Mouse (Mus musculus) myocyte (in vitro differentiated cells): ENCODE results near the gene Ppp1r1a. TPM values are rescaled to one million over a fixed set of nuclear protein-coding genes. Genes with fewer than 3 reads are reported as not detected.

Experiments used
- H3K27me3 ChIP-seq: one replicate; pipeline ENCODE4 v1.6.1; 2011; ENCODE audit not compliant: control insufficient read depth, insufficient read depth, insufficient read length
- H3K36me3 ChIP-seq: one replicate; pipeline ENCODE4 v1.6.1; 2011; ENCODE audit not compliant: control insufficient read depth, insufficient read depth
- H3K4me2 ChIP-seq: one replicate; pipeline ENCODE4 v1.6.1; 2011; ENCODE audit warnings: low read depth, control low read depth
- H3K4me3 ChIP-seq: one replicate; pipeline ENCODE4 v1.5.1; 2011; ENCODE audit warnings: mild to moderate bottlenecking, control low read depth, moderate library complexity
- H3K79me2 ChIP-seq: one replicate; pipeline ENCODE4 v1.6.1; 2011; ENCODE audit not compliant: control insufficient read depth, insufficient read depth
- H3ac ChIP-seq: one replicate; pipeline ENCODE4 v1.6.1; 2011; ENCODE audit not compliant: control insufficient read depth, insufficient read length
- CEBPB ChIP-seq: IDR thresholded peaks from 2 replicates; pipeline ENCODE4 v1.6.1; 2011; ENCODE audit warnings: mild to moderate bottlenecking, moderate library complexity; ENCODE audit not compliant: poor library complexity, insufficient read depth, severe bottlenecking
- E2F4 ChIP-seq: IDR thresholded peaks from one replicate; pipeline ENCODE4 v1.6.1; 2011; ENCODE audit warnings: mild to moderate bottlenecking, control low read depth, moderate library complexity; ENCODE audit not compliant: insufficient read depth
- MAX ChIP-seq: IDR thresholded peaks from one replicate; pipeline ENCODE4 v1.6.1; 2011; ENCODE audit warnings: low read depth, mild to moderate bottlenecking, control low read depth
- MYOD1 ChIP-seq, 3 experiments: IDR thresholded peaks; one replicate each; pipeline ENCODE4 v1.6.1; 2011; ENCODE audit warnings: control low read depth in 2 of 3, low read depth in 2 of 3, mild to moderate bottlenecking in 2 of 3, moderate library complexity in 1 of 3; ENCODE audit not compliant: insufficient read length in 2 of 3, control insufficient read depth in 1 of 3
- MYOG ChIP-seq, 3 experiments: IDR thresholded peaks; one replicate each; pipeline ENCODE4 v1.6.1; 2011; ENCODE audit warnings: control low read depth in 2 of 3, low read depth in 2 of 3, mild to moderate bottlenecking in 2 of 3; ENCODE audit not compliant: insufficient read length in 2 of 3, control insufficient read depth in 1 of 3, insufficient read depth in 1 of 3
- POLR2A ChIP-seq: IDR thresholded peaks from one replicate; pipeline ENCODE4 v1.6.1; 2011; ENCODE audit warnings: low read depth, mild to moderate bottlenecking, control low read depth, moderate library complexity; ENCODE audit not compliant: insufficient read length
- POLR2AphosphoS2 ChIP-seq: IDR thresholded peaks from one replicate; pipeline ENCODE4 v1.6.1; 2011; ENCODE audit warnings: low read depth, control low read depth; ENCODE audit not compliant: insufficient read length
- REST ChIP-seq: IDR thresholded peaks from one replicate; pipeline ENCODE4 v1.6.1; 2011; ENCODE audit warnings: mild to moderate bottlenecking, control low read depth, moderate library complexity; ENCODE audit not compliant: insufficient read depth, insufficient read length
- SRF ChIP-seq: IDR thresholded peaks from one replicate; pipeline ENCODE4 v1.6.1; 2011; ENCODE audit warnings: low read depth; ENCODE audit not compliant: control insufficient read depth, insufficient read length
- TCF12 ChIP-seq: IDR thresholded peaks from one replicate; pipeline ENCODE4 v1.6.1; 2011; ENCODE audit warnings: mild to moderate bottlenecking, control low read depth; ENCODE audit not compliant: poor library complexity, insufficient read depth, severe bottlenecking
- TCF3 ChIP-seq: IDR thresholded peaks from one replicate; pipeline ENCODE4 v1.6.1; 2011; ENCODE audit warnings: low read depth, control low read depth; ENCODE audit not compliant: insufficient read length
- USF1 ChIP-seq: IDR thresholded peaks from one replicate; pipeline ENCODE4 v1.6.1; 2011; ENCODE audit warnings: low read depth, mild to moderate bottlenecking, control low read depth, moderate library complexity
- polyA plus RNA-seq: library from polyadenylated mRNA; unstranded; fragments of >200 nt; fragmentation: generic; extraction: Trizol; gene quantifications from one replicate; pipeline ENCODE4 v1.2.1, GENCODE M21; 2012; ENCODE audit warnings: missing spikeins

Ppp1r1a gene
- polyA plus RNA-seq, 1 experiment: not detected

- no peak overlapping the region for H3ac ChIP-seq
- H3K4me3 ChIP-seq: no peak overlapping the region
- H3K4me2 ChIP-seq: peak overlapping the region; percentile 4
- H3K79me2 ChIP-seq: no peaks in the 10 kb centered on the region
- no peaks in the 10 kb centered on the region for H3K36me3 ChIP-seq
- TF ChIP-seq REST: no peak
- no peak for TF ChIP-seq TCF3
- H3K27me3 ChIP-seq: peaks cover 75% of the 10 kb centered on the region
Measured at GRCm38 (mm10) chr15:103537011-103537821, 587 bp downstream of the Ppp1r1a start.

GRCm38 (mm10) chr15:103536456-103536855 is 1.3 kb downstream of the Ppp1r1a start:
- Histone ChIP-seq H3K79me2 (no peaks in the 10 kb centered on the region), H3K4me2 (no peak overlapping the region), H3ac (no peak overlapping the region), H3K27me3 (peaks cover 79% of the 10 kb centered on the region), H3K4me3 (no peak overlapping the region), H3K36me3 (no peaks in the 10 kb centered on the region)
- TF ChIP-seq REST (no peak), USF1 (no peak), MAX (no peak), E2F4 (no peak), TCF3 (no peak), POLR2A (no peak), CEBPB (no peak), TCF12 (no peak), MYOD1 (IDR thresholded peaks at IDR 0.05; ENCODE audit: control insufficient read depth in 1 of 3, insufficient read length in 2 of 3, low read depth in 2 of 3) (no peak), SRF (no peak), MYOG (IDR thresholded peaks at IDR 0.05; ENCODE audit: control insufficient read depth in 1 of 3, insufficient read depth in 1 of 3, insufficient read length in 2 of 3, low read depth in 2 of 3) (no peak), POLR2AphosphoS2 (no peak)

GRCm38 (mm10) chr15:103535786-103536185 is 2.0 kb downstream of the Ppp1r1a start:
- Histone ChIP-seq H3K4me3 (no peak overlapping the region), H3ac (no peak overlapping the region), H3K27me3 (peaks cover 77% of the 10 kb centered on the region), H3K4me2 (no peak overlapping the region), H3K79me2 (no peaks in the 10 kb centered on the region), H3K36me3 (no peaks in the 10 kb centered on the region)
- TF ChIP-seq E2F4: no peak
- no peak for TF ChIP-seq SRF
- TF ChIP-seq TCF12: no peak
- no peak for TF ChIP-seq USF1
- TF ChIP-seq MYOG (IDR thresholded peaks at IDR 0.05; ENCODE audit: control insufficient read depth in 1 of 3, insufficient read depth in 1 of 3, insufficient read length in 2 of 3, low read depth in 2 of 3): no peak
- TF ChIP-seq POLR2A: no peak
- no peak for TF ChIP-seq MYOD1 (IDR thresholded peaks at IDR 0.05; ENCODE audit: control insufficient read depth in 1 of 3, insufficient read length in 2 of 3, low read depth in 2 of 3)
- TF ChIP-seq REST: no peak

- H3K27me3 ChIP-seq: peaks cover 70% of the 10 kb centered on the region
- no peak overlapping the region for H3ac ChIP-seq
- no peak overlapping the region for H3K4me2 ChIP-seq
- no peaks in the 10 kb centered on the region for H3K36me3 ChIP-seq
- no peaks in the 10 kb centered on the region for H3K79me2 ChIP-seq
- no peak for TF ChIP-seq MYOG (IDR thresholded peaks at IDR 0.05; ENCODE audit: control insufficient read depth in 1 of 3, insufficient read depth in 1 of 3, insufficient read length in 2 of 3, low read depth in 2 of 3)
- TF ChIP-seq MAX: no peak
- TF ChIP-seq REST: no peak
- no peak for TF ChIP-seq E2F4
- no peak for TF ChIP-seq POLR2AphosphoS2
- no peak for TF ChIP-seq TCF3
- no peak for TF ChIP-seq USF1
- TF ChIP-seq SRF: no peak
- TF ChIP-seq TCF12: no peak
- TF ChIP-seq CEBPB: no peak
- TF ChIP-seq POLR2A: no peak
- TF ChIP-seq MYOD1 (IDR thresholded peaks at IDR 0.05; ENCODE audit: control insufficient read depth in 1 of 3, insufficient read length in 2 of 3, low read depth in 2 of 3): no peak
- no peak overlapping the region for H3K4me3 ChIP-seq
Measured at GRCm38 (mm10) chr15:103535030-103535429, 2.8 kb downstream of the Ppp1r1a start.

- H3K27me3 ChIP-seq: peaks cover 66% of the 10 kb centered on the region
- H3K4me3 ChIP-seq: no peak overlapping the region
- H3ac ChIP-seq: no peak overlapping the region
- H3K4me2 ChIP-seq: no peak overlapping the region
- TF ChIP-seq E2F4 (no peak), POLR2A (no peak), TCF3 (no peak), USF1 (no peak), TCF12 (no peak), POLR2AphosphoS2 (no peak), SRF (no peak), MYOD1 (IDR thresholded peaks at IDR 0.05; ENCODE audit: control insufficient read depth in 1 of 3, insufficient read length in 2 of 3, low read depth in 2 of 3) (no peak)
- H3K36me3 ChIP-seq: no peaks in the 10 kb centered on the region
- H3K79me2 ChIP-seq: no peaks in the 10 kb centered on the region
Measured at GRCm38 (mm10) chr15:103534054-103534620, 3.7 kb downstream of the Ppp1r1a start.
